Mouse (Mus musculus) hindbrain, postnatal 0 days (tissue): ENCODE data around the gene Pex5l. TPM values are rescaled to one million over a fixed set of nuclear protein-coding genes. Genes with fewer than 3 reads are reported as not detected.

Experiments used
- ATAC-seq: fragments of 200-750 bp; cut with Nextera tagmentation; 2 replicates; pipeline ENCODE4 v1.8.0; 2017; ENCODE audit warnings: mild to moderate bottlenecking, moderate TSS enrichment, moderate library complexity
- DNase-seq: peaks from one replicate; pipeline ENCODE4 v3.0.0-alpha.2; 2015; ENCODE audit warnings: low spot score
- H3K27ac ChIP-seq: fragments of 300-500 bp; sonication (generic); 2 replicates; pipeline ENCODE4 v1.5.1; 2014; ENCODE audit warnings: mild to moderate bottlenecking
- H3K27me3 ChIP-seq: fragments of 300-500 bp; sonication (generic); 2 replicates; pipeline ENCODE4 v1.6.1; 2014; ENCODE audit warnings: low read length, mixed read lengths; ENCODE audit not compliant: insufficient read depth
- H3K36me3 ChIP-seq: fragments of 300-500 bp; sonication (generic); 2 replicates; pipeline ENCODE4 v1.6.1; 2014; ENCODE audit warnings: low read length, mixed read lengths; ENCODE audit not compliant: insufficient read depth
- H3K4me1 ChIP-seq: fragments of 300-500 bp; sonication (generic); 2 replicates; pipeline ENCODE4 v1.6.1; 2014; ENCODE audit warnings: antibody characterized with exemption, low read length, mixed read lengths; ENCODE audit not compliant: insufficient read depth
- H3K4me2 ChIP-seq: fragments of 300-500 bp; sonication (generic); 2 replicates; pipeline ENCODE4 v1.6.1; 2014; ENCODE audit warnings: low read depth, mild to moderate bottlenecking, low read length, moderate library complexity, mixed read lengths
- H3K4me3 ChIP-seq: fragments of 300-500 bp; sonication (generic); 2 replicates; pipeline ENCODE4 v1.5.1; 2014; ENCODE audit warnings: low read length
- H3K9ac ChIP-seq: fragments of 300-500 bp; sonication (generic); replicated peaks from 2 replicates; pipeline ENCODE4 v1.6.1; 2014; ENCODE audit warnings: mild to moderate bottlenecking, low read length, moderate library complexity, mixed read lengths
- H3K9me3 ChIP-seq: fragments of 300-500 bp; sonication (generic); 2 replicates; pipeline ENCODE4 v1.6.1; 2016; ENCODE audit warnings: low read length, mixed read lengths
- CTCF ChIP-seq: IDR thresholded peaks from 2 replicates; pipeline ENCODE4 v1.5.1; 2016; ENCODE audit warnings: antibody characterized with exemption, control low read depth, low read depth
- WGBS: fragments of 180-500 bp; shearing (Covaris S2); extraction: QIAGEN DNeasy Blood & Tissue Kit; methylation state at CpG from one replicate; pipeline ENCODE4 v1.1.7; 2014; 5-methylcytosine and 5-hydroxymethylcytosine counted together
- polyA plus RNA-seq: library from polyadenylated mRNA; unstranded; fragments of >200 nt; fragmentation: Nextera tagmentation; extraction: Ambion mirVana; gene quantifications from 2 replicates; pipeline ENCODE4 v1.2.1, GENCODE M21; 2015
- total RNA-seq: library from RNA; depleted of rRNA; stranded (reverse); fragments of >200 nt; gene quantifications from 2 replicates; pipeline ENCODE4 v1.2.3, GENCODE M21; 2014

The Pex5l gene
- total and polyA plus RNA-seq, 2 experiments from 2014 or later, result 5.5 to 28.8 TPM

DNA sequence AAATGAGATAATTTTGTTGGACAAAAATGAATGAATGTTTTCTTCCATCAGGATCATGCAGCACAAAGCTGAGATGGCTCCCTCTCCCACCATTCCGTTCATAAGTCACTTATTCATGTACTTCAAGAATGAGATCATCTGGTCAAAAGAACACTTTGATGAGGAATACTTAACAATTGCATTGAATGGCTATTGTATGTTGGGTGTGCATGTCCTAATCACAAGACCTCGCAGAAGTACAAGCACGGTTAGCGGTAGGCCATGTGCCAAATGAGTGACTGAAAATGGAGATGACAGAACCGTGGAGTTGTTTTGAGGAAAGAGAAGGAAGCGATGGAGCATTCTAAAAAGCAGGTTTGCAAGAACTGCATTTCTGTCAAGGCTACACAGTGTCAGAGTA, 72.3 kb downstream of the Pex5l start:
- ATAC-seq (no peak), DNase-seq (no peak)
- Histone ChIP-seq H3K9me3 (no peaks in the 10 kb centered on the region), H3K4me1 (no peaks in the 10 kb centered on the region; the same call in 1 of the 2 replicates), H3K9ac (no peak overlapping the region), H3K27me3 (no peaks in the 10 kb centered on the region), H3K4me3 (no peak overlapping the region), H3K4me2 (no peak overlapping the region), H3K27ac (no peak overlapping the region), H3K36me3 (no peaks in the 10 kb centered on the region)
- TF ChIP-seq CTCF, result no peak
- WGBS, result 89% methylated on average over 6 of the region's 6 CpGs

GRCm38 (mm10) chr3:33068146-33068545, 74.9 kb downstream of the Pex5l start:
- Histone ChIP-seq H3K36me3 (no peaks in the 10 kb centered on the region), H3K4me3 (no peak overlapping the region), H3K9ac (no peak overlapping the region), H3K27ac (no peak overlapping the region), H3K27me3 (no peaks in the 10 kb centered on the region), H3K4me2 (no peak overlapping the region), H3K9me3 (no peaks in the 10 kb centered on the region), H3K4me1 (0 out of 2 replicates have a peak, but pooled peaks cover 5% of the 10 kb centered on the region)
- ATAC-seq (no peak), DNase-seq (no peak)
- TF ChIP-seq CTCF, result no peak
- 65% methylated on average over 5 of the region's 5 CpGs for WGBS

DNA sequence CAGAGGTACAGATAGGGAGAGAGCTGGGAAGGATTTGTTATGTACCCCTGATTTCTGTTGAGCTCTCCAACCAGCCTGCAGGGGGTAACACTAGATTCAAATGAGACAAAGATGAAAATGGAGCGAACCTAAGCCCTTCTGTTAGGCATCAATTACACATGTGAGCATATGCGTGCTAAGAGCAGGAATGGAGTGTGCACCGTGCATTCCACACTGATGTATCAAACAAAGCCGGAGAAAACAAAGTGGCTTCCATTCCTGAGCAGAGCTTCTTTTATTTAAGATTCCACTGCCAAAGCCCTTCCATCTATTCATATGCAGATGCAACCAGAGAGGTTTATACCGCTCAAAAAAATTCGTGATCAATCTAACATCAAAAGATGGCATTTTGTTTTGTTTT, 79.5 kb downstream of the Pex5l start:
- DNase-seq (no peak), ATAC-seq (peak; percentile 39; the same call in 1 of the 2 replicates)
- H3K27me3 ChIP-seq, result no peaks in the 10 kb centered on the region
- H3K9ac ChIP-seq, result no peak overlapping the region
- H3K27ac ChIP-seq, result no peak overlapping the region
- no peaks in the 10 kb centered on the region for H3K9me3 ChIP-seq
- 11% methylated on average over 6 of the region's 6 CpGs for WGBS
- no peak overlapping the region for H3K4me3 ChIP-seq
- no peaks in the 10 kb centered on the region for H3K36me3 ChIP-seq
- H3K4me1 ChIP-seq, result 0 out of 2 replicates have a peak, but pooled peaks cover 5% of the 10 kb centered on the region
- H3K4me2 ChIP-seq, result no peak overlapping the region
- TF ChIP-seq CTCF, result no peak

- no peak for DNase-seq
- H3K4me1 ChIP-seq, result 0 out of 2 replicates have a peak, but pooled peaks cover 5% of the 10 kb centered on the region
- H3K9ac ChIP-seq, result no peak overlapping the region
- ATAC-seq, result no peak
- H3K27me3 ChIP-seq, result no peaks in the 10 kb centered on the region
- H3K9me3 ChIP-seq, result no peaks in the 10 kb centered on the region
- no peaks in the 10 kb centered on the region for H3K36me3 ChIP-seq
- 52% methylated on average over 2 of the region's 2 CpGs for WGBS
- H3K27ac ChIP-seq, result no peak overlapping the region
- H3K4me2 ChIP-seq, result no peak overlapping the region
- H3K4me3 ChIP-seq, result no peak overlapping the region
- TF ChIP-seq CTCF, result no peak
Observed at GRCm38 (mm10) chr3:33061428-33061827, 81.6 kb downstream of the Pex5l start.

GRCm38 (mm10) chr3:33061016-33061415, 82.0 kb downstream of the Pex5l start:
- Histone ChIP-seq H3K36me3 (no peaks in the 10 kb centered on the region), H3K4me3 (no peak overlapping the region), H3K9me3 (no peaks in the 10 kb centered on the region), H3K4me1 (0 out of 2 replicates have a peak, but pooled peaks cover 5% of the 10 kb centered on the region), H3K27ac (no peak overlapping the region), H3K4me2 (no peak overlapping the region), H3K27me3 (no peaks in the 10 kb centered on the region), H3K9ac (no peak overlapping the region)
- ATAC-seq (no peak), DNase-seq (no peak)
- WGBS, result 60% methylated on average over 4 of the region's 4 CpGs
- TF ChIP-seq CTCF, result no peak

DNA sequence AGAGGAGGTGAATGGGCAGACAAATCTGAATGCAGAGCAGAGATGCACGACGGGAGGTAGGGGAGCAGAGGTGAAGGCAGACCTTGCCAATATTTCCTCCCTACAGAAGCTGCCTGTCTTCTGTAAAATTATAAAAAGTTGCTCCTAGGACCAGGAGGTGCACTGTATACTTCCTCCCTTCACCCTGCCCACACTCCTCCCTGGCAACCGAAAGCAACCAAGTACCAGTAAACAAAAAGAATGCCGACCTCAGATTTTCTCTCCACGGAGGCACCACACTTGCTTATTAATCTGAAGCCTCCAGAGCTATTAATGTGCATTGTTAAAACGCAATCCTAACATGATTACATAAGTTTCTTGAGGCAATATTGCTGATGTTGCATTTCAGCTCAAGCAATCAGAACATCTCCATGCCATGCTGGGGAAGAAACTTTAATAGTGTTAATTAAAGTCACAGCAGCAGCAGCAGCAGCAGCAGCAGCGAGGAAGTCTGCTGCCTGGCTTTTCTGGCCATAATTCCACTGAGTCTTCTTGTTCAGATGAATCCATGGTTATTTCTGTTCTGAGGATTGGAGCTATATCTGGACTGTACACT, 82.6 kb downstream of the Pex5l start:
- no peak for TF ChIP-seq CTCF
- no peaks in the 10 kb centered on the region for H3K27me3 ChIP-seq
- DNase-seq (no peak), ATAC-seq (no peak)
- H3K9me3 ChIP-seq, result no peaks in the 10 kb centered on the region
- H3K36me3 ChIP-seq, result no peaks in the 10 kb centered on the region
- no peak overlapping the region for H3K27ac ChIP-seq
- H3K4me1 ChIP-seq, result 0 out of 2 replicates have a peak, but pooled peaks cover 5% of the 10 kb centered on the region
- H3K4me3 ChIP-seq, result no peak overlapping the region
- no peak overlapping the region for H3K9ac ChIP-seq
- 19% methylated on average over 7 of the region's 7 CpGs for WGBS
- H3K4me2 ChIP-seq, result peak overlapping the region; percentile 27

DNA sequence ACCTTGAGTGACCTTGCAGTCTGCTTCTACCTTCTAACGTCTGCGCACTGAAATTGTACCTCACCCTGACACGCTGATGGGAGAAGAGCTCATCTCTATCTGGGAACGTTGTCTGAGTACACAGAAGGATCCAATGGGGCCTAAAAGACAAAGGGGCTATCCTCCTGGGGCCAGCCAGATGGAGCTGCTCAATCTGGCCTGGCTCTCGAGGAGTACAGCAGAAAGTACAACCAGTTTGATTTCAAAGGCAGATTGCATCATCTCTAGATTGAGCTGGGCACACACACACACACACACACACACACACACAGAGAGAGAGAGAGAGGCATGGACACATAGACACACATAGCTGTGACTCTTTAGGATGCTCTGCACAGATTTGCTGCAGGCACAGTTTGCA, 94.7 kb downstream of the Pex5l start:
- peak overlapping the region; percentile 32; the same call in 1 of the 2 replicates for H3K27ac ChIP-seq
- WGBS, result 34% methylated on average over 5 of the region's 5 CpGs
- H3K27me3 ChIP-seq, result no peaks in the 10 kb centered on the region
- DNase-seq (peak; percentile 52), ATAC-seq (peak; percentile 64)
- no peaks in the 10 kb centered on the region for H3K36me3 ChIP-seq
- no peaks in the 10 kb centered on the region for H3K9me3 ChIP-seq
- H3K4me3 ChIP-seq, result no peak overlapping the region
- no peak for TF ChIP-seq CTCF
- no peak overlapping the region for H3K9ac ChIP-seq
- H3K4me1 ChIP-seq, result no peaks in the 10 kb centered on the region
- H3K4me2 ChIP-seq, result no peak overlapping the region
